Mouse (Mus musculus): ENCODE measurements around the gene Cask. TPM values are rescaled to one million over a fixed set of nuclear protein-coding genes. Genes with fewer than 3 reads are reported as not detected.

The Cask gene
- total and polyA plus RNA-seq, 3 experiments = 9.4 to 13.3 TPM; not detected in 1

DNA sequence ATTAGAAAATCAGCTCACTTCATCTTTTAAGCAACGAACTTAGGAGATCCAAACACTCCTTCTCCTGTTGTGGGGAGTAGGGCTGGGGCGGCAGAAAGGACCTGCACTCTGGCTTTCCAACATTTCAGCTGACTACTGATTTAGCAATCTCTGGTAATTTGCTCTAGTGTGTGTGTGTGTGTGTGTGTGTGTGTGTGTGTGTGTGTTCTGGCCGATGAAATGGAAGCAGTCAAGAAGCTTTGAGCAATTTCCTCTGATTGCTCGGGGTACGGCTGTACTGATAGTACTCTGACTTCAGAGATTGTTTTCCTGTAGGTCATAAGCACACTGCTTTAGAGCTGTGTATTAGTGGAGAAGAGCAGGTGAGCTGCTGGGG, 331.8 kb downstream of the Cask start:
- no peak for DNase-seq (ENCODE audit: low read depth, low spot score)
- Histone ChIP-seq H3K4me3 (ENCODE audit: control insufficient read depth in 1 of 2, insufficient read depth in 1 of 2, low read depth in 2 of 2, low read length in 2 of 2) (no peak overlapping the region), H3K9ac (ENCODE audit: control insufficient read depth, low read depth, low read length, poor library complexity, severe bottlenecking) (no peak overlapping the region), H3K27me3 (ENCODE audit: control insufficient read depth in 1 of 2, insufficient read depth in 2 of 2, low read length in 2 of 2) (no peaks in the 10 kb centered on the region), H3K9me3 (replicated peaks; ENCODE audit: insufficient read depth, low read length) (no peaks in the 10 kb centered on the region), H3K79me2 (ENCODE audit: control insufficient read depth, insufficient read depth, low read length, poor library complexity) (no peaks in the 10 kb centered on the region), H3K4me1 (ENCODE audit: control insufficient read depth in 1 of 2, insufficient read depth in 2 of 2, low read length in 2 of 2) (peaks cover 0 to 17% of the 10 kb centered on the region in 2 experiments; a peak in 2 of 4 replicates), H3K36me3 (ENCODE audit: control insufficient read depth in 1 of 2, insufficient read depth in 2 of 2, low read length in 2 of 2) (peaks cover 0 to 3% of the 10 kb centered on the region in 2 experiments; a peak in 1 of 4 replicates), H3K27ac (ENCODE audit: control insufficient read depth, low read depth, low read length) (no peak overlapping the region; the same call in 1 of the 2 replicates)
- no peak for TF ChIP-seq ZC3H11A (IDR thresholded peaks at IDR 0.05; ENCODE audit: low read depth, low read length)
- no peak for TF ChIP-seq RAD21 (IDR thresholded peaks at IDR 0.05; ENCODE audit: low read depth, low read length)
- no peak for TF ChIP-seq EP300 (IDR thresholded peaks at IDR 0.05; ENCODE audit: low read depth in 1 of 2, low read length in 2 of 2)
- TF ChIP-seq TBP (IDR thresholded peaks at IDR 0.05; ENCODE audit: low read depth, low read length) = no peak
- TF ChIP-seq E2F4 (IDR thresholded peaks at IDR 0.05; ENCODE audit: borderline replicate concordance, low read depth, low read length) = no peak
- no peak for TF ChIP-seq ZNF384 (IDR thresholded peaks at IDR 0.05; ENCODE audit: low read depth, low read length)
- no peak for TF ChIP-seq BHLHE40 (IDR thresholded peaks at IDR 0.05; ENCODE audit: borderline replicate concordance, low read depth, low read length)
- TF ChIP-seq CHD2 (IDR thresholded peaks at IDR 0.05; ENCODE audit: low read length) = no peak
- TF ChIP-seq MXI1 (IDR thresholded peaks at IDR 0.05; ENCODE audit: low read depth, low read length) = no peak
- TF ChIP-seq HCFC1 (IDR thresholded peaks at IDR 0.05; ENCODE audit: low read depth, low read length) = no peak
- TF ChIP-seq MEF2A (IDR thresholded peaks at IDR 0.05; ENCODE audit: extremely low read depth, insufficient replicate concordance, low read depth, low read length, poor library complexity, severe bottlenecking) = no peak
- no peak for TF ChIP-seq NRF1 (IDR thresholded peaks at IDR 0.05; ENCODE audit: insufficient read depth, low read depth, low read length, poor library complexity, severe bottlenecking)
- TF ChIP-seq MAX (IDR thresholded peaks at IDR 0.05; ENCODE audit: low read length) = no peak
- TF ChIP-seq MYC (IDR thresholded peaks at IDR 0.05; ENCODE audit: low read depth, low read length) = no peak
- TF ChIP-seq KAT2A (conservative IDR thresholded peaks at IDR 0.05; ENCODE audit: low read depth, low read length) = no peak
- TF ChIP-seq NELFE (IDR thresholded peaks at IDR 0.05; ENCODE audit: low read depth, low read length) = no peak
- TF ChIP-seq POLR2A (IDR thresholded peaks at IDR 0.05; ENCODE audit: control insufficient read depth in 1 of 2, insufficient read depth in 1 of 2, low read depth in 1 of 2, low read length in 2 of 2, poor library complexity in 1 of 2) = no peak

DNA sequence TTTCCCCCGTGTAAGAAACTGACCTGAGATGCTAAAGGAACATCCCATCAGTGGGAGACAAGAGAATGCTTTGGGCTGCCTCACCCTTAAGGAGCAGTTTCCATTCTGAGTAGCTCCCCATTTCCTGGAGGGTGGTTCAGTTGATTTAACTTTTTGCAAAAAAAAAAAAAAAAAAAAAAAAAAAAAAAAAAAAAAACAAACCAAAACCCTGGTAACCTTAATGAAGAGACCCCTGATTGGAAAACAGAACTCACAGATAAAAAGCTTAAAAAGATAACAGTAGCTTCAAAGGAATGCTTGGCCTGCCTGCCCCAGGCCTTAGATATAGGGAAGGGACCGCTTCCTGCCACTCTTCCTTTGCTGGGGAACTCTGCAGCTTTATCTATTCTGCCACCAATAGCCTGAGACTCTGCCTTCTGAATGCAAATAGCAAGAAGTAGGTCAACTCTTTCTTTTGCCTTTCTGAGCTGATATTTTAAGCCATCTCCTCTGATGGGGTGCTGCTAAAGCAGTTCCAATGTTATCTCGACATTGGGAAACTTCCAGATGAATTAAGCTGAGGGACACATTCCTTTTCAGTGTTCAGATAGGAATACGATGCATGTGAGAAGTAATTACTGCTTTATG, 332.3 kb downstream of the Cask start:
- H3K36me3 ChIP-seq (ENCODE audit: control insufficient read depth in 1 of 2, insufficient read depth in 2 of 2, low read length in 2 of 2) = peaks cover 0 to 3% of the 10 kb centered on the region in 2 experiments; a peak in 1 of 4 replicates
- H3K79me2 ChIP-seq (ENCODE audit: control insufficient read depth, insufficient read depth, low read length, poor library complexity) = no peaks in the 10 kb centered on the region
- no peak overlapping the region; the same call in 1 of the 2 replicates for H3K27ac ChIP-seq (ENCODE audit: control insufficient read depth, low read depth, low read length)
- TF ChIP-seq ZNF384 (IDR thresholded peaks at IDR 0.05; ENCODE audit: low read depth, low read length) (peak; percentile 94), CTCF (IDR thresholded peaks at IDR 0.05 in 2 of 3, conservative IDR thresholded peaks at IDR 0.05 in 1 of 3; ENCODE audit: control insufficient read depth in 1 of 3, insufficient read depth in 1 of 3, low read depth in 2 of 3, low read length in 3 of 3, poor library complexity in 1 of 3, severe bottlenecking in 1 of 3) (no peak), CHD2 (IDR thresholded peaks at IDR 0.05; ENCODE audit: low read length) (no peak), RCOR1 (IDR thresholded peaks at IDR 0.05; ENCODE audit: low read depth, low read length) (peak; percentile 40; the same call in 1 of the 2 replicates), USF2 (IDR thresholded peaks at IDR 0.05; ENCODE audit: borderline replicate concordance in 1 of 2, insufficient read depth in 1 of 2, low read depth in 1 of 2, low read length in 2 of 2) (no peak), CHD1 (IDR thresholded peaks at IDR 0.05; ENCODE audit: low read depth, low read length) (no peak), ETS1 (IDR thresholded peaks at IDR 0.05; ENCODE audit: low read depth, low read length) (no peak), ZC3H11A (IDR thresholded peaks at IDR 0.05; ENCODE audit: low read depth, low read length) (no peak), MYC (IDR thresholded peaks at IDR 0.05; ENCODE audit: low read depth, low read length) (no peak), SIN3A (IDR thresholded peaks at IDR 0.05; ENCODE audit: low read length) (no peak), USF1 (IDR thresholded peaks at IDR 0.05; ENCODE audit: low read depth, low read length) (no peak), MEF2A (IDR thresholded peaks at IDR 0.05; ENCODE audit: extremely low read depth, insufficient replicate concordance, low read depth, low read length, poor library complexity, severe bottlenecking) (no peak), SMC3 (IDR thresholded peaks at IDR 0.05; ENCODE audit: low read depth, low read length) (0 out of 2 replicates have a peak, but pooled peaks have one; percentile 7), TAL1 (IDR thresholded peaks at IDR 0.05; ENCODE audit: low read length) (no peak), POLR2AphosphoS2 (IDR thresholded peaks at IDR 0.05; ENCODE audit: low read length) (no peak), GATA1 (IDR thresholded peaks at IDR 0.05; ENCODE audit: low read depth, low read length) (peak; percentile 40; the same call in 1 of the 2 replicates)
- no peak overlapping the region for H3K9ac ChIP-seq (ENCODE audit: control insufficient read depth, low read depth, low read length, poor library complexity, severe bottlenecking)
- DNase-seq (ENCODE audit: low read depth, low spot score) = peak; percentile 43
- H3K27me3 ChIP-seq (ENCODE audit: control insufficient read depth in 1 of 2, insufficient read depth in 2 of 2, low read length in 2 of 2) = no peaks in the 10 kb centered on the region
- no peak overlapping the region for H3K4me3 ChIP-seq (ENCODE audit: control insufficient read depth in 1 of 2, insufficient read depth in 1 of 2, low read depth in 2 of 2, low read length in 2 of 2)
- H3K9me3 ChIP-seq (replicated peaks; ENCODE audit: insufficient read depth, low read length) = no peaks in the 10 kb centered on the region
- H3K4me1 ChIP-seq (ENCODE audit: control insufficient read depth in 1 of 2, insufficient read depth in 2 of 2, low read length in 2 of 2) = peaks cover 0 to 17% of the 10 kb centered on the region in 2 experiments; a peak in 2 of 4 replicates
